Mouse (Mus musculus): ENCODE measurements around the gene 2010111I01Rik. TPM values are rescaled to one million over a fixed set of nuclear protein-coding genes. Genes with fewer than 3 reads are reported as not detected.

2010111I01Rik gene
- total and polyA plus RNA-seq, 3 experiments, result 84.6 to 101 (median 91.0) TPM

DNA sequence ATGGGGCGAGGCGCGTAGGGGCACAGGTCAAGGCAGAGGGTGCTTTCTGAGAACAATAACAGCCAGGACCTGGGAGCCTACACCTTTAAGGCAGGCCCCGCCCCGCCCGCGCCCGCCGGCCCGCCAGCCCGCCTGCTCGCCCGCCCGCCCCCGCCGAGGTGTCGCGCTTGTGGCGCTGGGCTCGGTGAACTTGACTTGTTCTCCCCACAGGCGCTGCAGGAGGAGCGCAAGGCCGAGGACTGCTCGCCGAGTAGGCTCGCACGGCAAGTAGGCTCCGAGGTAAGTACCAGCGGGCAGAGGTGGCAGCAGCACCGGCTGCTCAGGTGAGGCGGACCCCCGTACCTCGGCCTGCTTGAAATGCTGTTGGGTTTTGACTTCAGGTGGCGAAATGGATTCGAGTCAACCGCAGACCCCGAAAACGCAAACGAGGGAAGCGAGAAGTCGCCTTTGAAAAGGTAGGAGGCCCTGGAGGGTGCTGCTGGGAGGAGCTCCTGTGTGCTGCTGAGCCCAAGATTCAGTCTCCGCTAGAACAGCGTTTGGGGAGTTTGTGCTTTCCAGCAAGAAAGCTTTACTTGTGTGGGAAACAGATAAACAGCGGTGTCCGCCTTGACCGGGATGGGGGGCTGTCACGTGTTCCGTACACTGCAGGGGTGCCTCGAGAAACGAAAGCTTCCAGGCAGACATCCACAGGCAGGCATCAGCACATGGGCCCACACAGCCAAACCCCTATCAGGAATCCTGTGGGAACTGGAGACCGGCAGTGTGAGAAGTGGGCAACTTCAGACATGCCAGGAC, 275.4 kb downstream of the 2010111I01Rik start:
- Histone ChIP-seq H3K79me2 (replicated peaks; ENCODE audit: control insufficient read depth, insufficient read depth, low read length) (peaks cover 1% of the 10 kb centered on the region; the same call in 1 of the 2 replicates), H3K9ac (ENCODE audit: low read depth, low read length) (peak overlapping the region; percentile 100), H3K36me3 (ENCODE audit: control insufficient read depth, insufficient read depth, low read length) (peaks cover 7% of the 10 kb centered on the region), H3K27ac (peak overlapping the region; percentile 100), H3K4me1 (ENCODE audit: control insufficient read depth, insufficient read depth, low read length) (peaks cover 18% of the 10 kb centered on the region), H3K4me3 (peak overlapping the region; percentile 95), H3K27me3 (ENCODE audit: control insufficient read depth, insufficient read depth, low read length) (no peaks in the 10 kb centered on the region)
- TF ChIP-seq CTCF (IDR thresholded peaks at IDR 0.05) (no peak), POLR2A (IDR thresholded peaks at IDR 0.05; ENCODE audit: insufficient read depth, low read depth, low read length) (peak; percentile 93), EP300 (IDR thresholded peaks at IDR 0.05; ENCODE audit: insufficient read depth, low read depth, low read length) (0 out of 2 replicates have a peak, but pooled peaks have one; percentile 31)
- WGBS, result under 1% methylated on average over 51 of the region's 51 CpGs
- intact Hi-C loops (cut with DNase I), result loop anchor here (2.0 to 10.0 kb wide), 5 partner anchors 17 to 325 kb away; no protein-coding TSS in a partner anchor
- peak; percentile 92 to 93 for DNase-seq

DNA sequence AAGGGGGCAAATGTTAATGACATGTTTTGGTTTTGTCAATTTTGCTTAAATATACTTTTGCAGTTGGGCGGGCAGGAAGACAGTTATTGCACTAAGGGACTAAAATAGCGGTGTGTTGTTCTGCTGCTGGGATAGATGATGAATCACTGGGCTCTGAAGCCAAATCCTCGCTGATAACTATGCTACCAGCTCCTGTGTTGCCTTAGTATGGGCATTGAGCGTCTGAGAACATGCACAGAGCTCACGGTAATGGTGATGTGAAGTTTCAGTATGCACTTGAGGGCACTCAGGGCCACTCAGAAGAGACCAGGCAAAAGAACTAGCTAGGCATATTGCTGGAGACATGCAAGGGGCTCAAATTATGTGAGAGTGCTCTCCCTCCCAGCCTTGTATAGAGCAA, 276.1 kb downstream of the 2010111I01Rik start:
- Histone ChIP-seq H3K9ac (ENCODE audit: low read depth, low read length) (peak overlapping the region; percentile 100), H3K27ac (peak overlapping the region; percentile 100), H3K4me1 (ENCODE audit: control insufficient read depth, insufficient read depth, low read length) (peaks cover 18% of the 10 kb centered on the region), H3K27me3 (ENCODE audit: control insufficient read depth, insufficient read depth, low read length) (no peaks in the 10 kb centered on the region), H3K79me2 (replicated peaks; ENCODE audit: control insufficient read depth, insufficient read depth, low read length) (peaks cover 1% of the 10 kb centered on the region; the same call in 1 of the 2 replicates), H3K4me3 (peak overlapping the region; percentile 95), H3K36me3 (ENCODE audit: control insufficient read depth, insufficient read depth, low read length) (peaks cover 14% of the 10 kb centered on the region)
- intact Hi-C loops (cut with DNase I), result loop anchor here (2.0 to 10.0 kb wide), 4 partner anchors 16 to 324 kb away; no protein-coding TSS in a partner anchor
- WGBS, result 0% methylated on average over 5 of the region's 5 CpGs
- DNase-seq, result peak in 1 of 2 experiments; percentile 67
- peak; percentile 42 for TF ChIP-seq POLR2A (IDR thresholded peaks at IDR 0.05; ENCODE audit: insufficient read depth, low read depth, low read length)
- no peak for TF ChIP-seq EP300 (IDR thresholded peaks at IDR 0.05; ENCODE audit: insufficient read depth, low read depth, low read length)
- no peak for TF ChIP-seq CTCF (IDR thresholded peaks at IDR 0.05)

DNA sequence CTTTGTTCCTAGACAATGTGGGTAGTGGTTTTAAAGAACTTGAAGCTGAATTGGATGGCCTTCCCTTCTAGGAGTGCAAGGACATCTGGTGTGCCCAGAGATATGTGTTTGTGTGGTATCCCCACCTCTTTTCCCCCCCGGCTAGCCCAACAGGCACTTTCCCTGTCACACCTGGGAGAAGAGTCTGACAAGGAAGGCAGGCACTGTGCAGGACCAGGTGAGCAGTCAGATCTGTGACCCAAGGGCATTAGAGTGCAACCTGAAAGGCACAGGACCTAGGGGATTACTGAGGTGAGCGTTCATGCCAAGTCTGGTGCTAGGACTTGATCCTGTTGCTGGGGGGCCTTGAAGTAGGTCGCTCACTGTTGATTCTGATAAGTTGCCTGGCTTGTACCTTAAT, 277.0 kb downstream of the 2010111I01Rik start:
- 36% methylated on average over 3 of the region's 3 CpGs for WGBS
- Histone ChIP-seq H3K36me3 (ENCODE audit: control insufficient read depth, insufficient read depth, low read length) (peaks cover 22% of the 10 kb centered on the region), H3K79me2 (replicated peaks; ENCODE audit: control insufficient read depth, insufficient read depth, low read length) (peaks cover 3% of the 10 kb centered on the region), H3K27ac (peak overlapping the region; percentile 100), H3K4me3 (peak overlapping the region; percentile 95), H3K9ac (ENCODE audit: low read depth, low read length) (peak overlapping the region; percentile 76), H3K27me3 (ENCODE audit: control insufficient read depth, insufficient read depth, low read length) (no peaks in the 10 kb centered on the region), H3K4me1 (ENCODE audit: control insufficient read depth, insufficient read depth, low read length) (peaks cover 20% of the 10 kb centered on the region)
- no peak for TF ChIP-seq EP300 (IDR thresholded peaks at IDR 0.05; ENCODE audit: insufficient read depth, low read depth, low read length)
- peak in 1 of 2 experiments; percentile 27 for DNase-seq
- intact Hi-C loops (cut with DNase I), result loop anchor here (2.0 to 10.0 kb wide), 4 partner anchors 15 to 323 kb away; no protein-coding TSS in a partner anchor

DNA sequence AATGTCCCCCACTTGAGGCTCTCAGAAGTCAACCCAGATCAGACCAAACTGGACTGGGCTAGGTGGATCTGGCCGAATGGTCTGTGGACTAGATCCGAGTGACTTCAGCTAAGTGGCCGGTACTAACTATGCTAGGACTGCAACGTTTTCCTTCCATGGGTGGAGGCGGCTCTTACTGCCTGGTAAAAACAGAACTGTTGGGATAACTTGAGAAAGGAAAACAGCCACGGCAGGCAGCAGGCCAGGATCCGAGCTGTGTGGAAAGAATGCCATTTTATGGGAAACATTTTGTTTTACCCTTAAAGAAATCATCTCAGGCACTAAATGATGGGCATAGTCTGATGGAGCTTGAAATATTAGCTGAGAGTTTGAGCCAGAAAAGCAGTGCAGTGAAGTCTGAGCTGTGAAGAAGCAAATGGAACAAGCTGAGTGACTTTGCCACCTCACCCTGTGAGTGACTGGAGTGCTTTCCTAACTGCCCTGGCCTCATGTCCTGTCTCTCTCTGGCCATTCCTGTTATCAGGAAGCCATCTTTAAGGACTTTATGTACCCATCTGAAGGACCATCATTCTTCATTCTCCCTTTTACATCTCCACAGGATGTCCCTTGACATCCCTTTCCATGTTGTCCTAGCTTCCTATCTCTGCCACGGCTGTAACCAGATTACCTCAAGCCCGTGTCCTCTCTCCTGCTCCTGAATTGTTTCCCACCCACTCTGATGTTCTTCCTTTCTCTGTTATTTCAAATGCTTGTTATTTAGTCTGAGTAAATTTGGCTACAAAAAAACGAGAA, 277.9 kb downstream of the 2010111I01Rik start:
- peak overlapping the region; percentile 95 for H3K4me3 ChIP-seq
- 6% methylated on average over 10 of the region's 10 CpGs for WGBS
- H3K4me1 ChIP-seq (ENCODE audit: control insufficient read depth, insufficient read depth, low read length), result peaks cover 22% of the 10 kb centered on the region

DNA sequence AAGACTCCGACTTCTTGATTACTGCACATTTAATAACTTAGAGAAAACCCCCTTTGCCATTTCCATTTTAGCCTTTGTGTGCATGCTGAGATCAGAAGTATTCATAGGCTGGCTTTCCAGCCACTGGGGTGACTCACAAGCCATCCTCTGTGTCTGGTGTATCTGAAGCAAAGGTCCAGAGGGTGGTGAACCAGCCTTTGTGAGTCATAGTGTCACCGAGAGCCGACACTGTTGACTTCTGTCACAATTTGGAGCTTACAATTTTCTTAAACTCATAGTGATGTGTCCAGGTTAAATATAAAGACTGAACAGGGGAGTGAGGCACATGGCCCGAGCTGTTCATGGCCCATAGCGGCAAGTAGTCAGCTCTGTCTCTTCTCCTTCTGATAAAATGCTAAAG, 278.9 kb downstream of the 2010111I01Rik start:
- peak in 1 of 2 experiments; percentile 58 for DNase-seq
- Histone ChIP-seq H3K36me3 (ENCODE audit: control insufficient read depth, insufficient read depth, low read length) (peaks cover 37% of the 10 kb centered on the region), H3K9ac (ENCODE audit: low read depth, low read length) (peak overlapping the region; percentile 60), H3K27me3 (ENCODE audit: control insufficient read depth, insufficient read depth, low read length) (no peaks in the 10 kb centered on the region), H3K4me3 (peak overlapping the region; percentile 95), H3K4me1 (ENCODE audit: control insufficient read depth, insufficient read depth, low read length) (peaks cover 26% of the 10 kb centered on the region), H3K79me2 (replicated peaks; ENCODE audit: control insufficient read depth, insufficient read depth, low read length) (peaks cover 3% of the 10 kb centered on the region), H3K27ac (peak overlapping the region; percentile 100)
- TF ChIP-seq EP300 (IDR thresholded peaks at IDR 0.05; ENCODE audit: insufficient read depth, low read depth, low read length) (no peak), POLR2A (IDR thresholded peaks at IDR 0.05; ENCODE audit: insufficient read depth, low read depth, low read length) (0 out of 2 replicates have a peak, but pooled peaks have one; percentile 5), CTCF (IDR thresholded peaks at IDR 0.05) (0 out of 2 replicates have a peak, but pooled peaks have one; percentile 3)
- intact Hi-C loops (cut with DNase I), result loop anchor here (5.0 to 10.0 kb wide), 2 partner anchors 106 to 321 kb away; no protein-coding TSS in a partner anchor
- 32% methylated on average over 5 of the region's 5 CpGs for WGBS

More for the DNA sequence above, 277.9 kb downstream of the 2010111I01Rik start:
- TF ChIP-seq CTCF (IDR thresholded peaks at IDR 0.05) (no peak), POLR2A (IDR thresholded peaks at IDR 0.05; ENCODE audit: insufficient read depth, low read depth, low read length) (peak; percentile 8), EP300 (IDR thresholded peaks at IDR 0.05; ENCODE audit: insufficient read depth, low read depth, low read length) (no peak)
- peak; percentile 67 to 73 for DNase-seq
- Histone ChIP-seq H3K9ac (ENCODE audit: low read depth, low read length) (peak overlapping the region; percentile 76), H3K27me3 (ENCODE audit: control insufficient read depth, insufficient read depth, low read length) (no peaks in the 10 kb centered on the region), H3K27ac (peak overlapping the region; percentile 100), H3K36me3 (ENCODE audit: control insufficient read depth, insufficient read depth, low read length) (peaks cover 30% of the 10 kb centered on the region), H3K79me2 (replicated peaks; ENCODE audit: control insufficient read depth, insufficient read depth, low read length) (peaks cover 3% of the 10 kb centered on the region)
- intact Hi-C loops (cut with DNase I), result loop anchor here (5.0 to 10.0 kb wide), 2 partner anchors 105 to 322 kb away; no protein-coding TSS in a partner anchor

All from heart, adult 2 months (tissue).